Mouse (Mus musculus) heart, embryonic 13.5 days (tissue): ENCODE results near the gene Slc4a1. TPM values are rescaled to one million over a fixed set of nuclear protein-coding genes. Genes with fewer than 3 reads are reported as not detected.

Experiments used
- ATAC-seq: fragments of 200-750 bp; cut with Nextera tagmentation; 2 replicates; pipeline ENCODE4 v1.8.0; 2017; ENCODE audit warnings: moderate TSS enrichment; ENCODE audit not compliant: insufficient number of reproducible peaks, low FRiP score, low TSS enrichment; ENCODE audit errors: extremely low read depth
- H3K27ac ChIP-seq: fragments of 300-500 bp; sonication (generic); replicated peaks from 2 replicates; pipeline ENCODE4 v1.5.1; 2015; ENCODE audit warnings: moderate library complexity, mild to moderate bottlenecking, inconsistent platforms
- H3K27me3 ChIP-seq: fragments of 300-500 bp; sonication (generic); replicated peaks from 2 replicates; pipeline ENCODE4 v1.6.1; 2015; ENCODE audit warnings: mild to moderate bottlenecking, inconsistent platforms
- H3K36me3 ChIP-seq: fragments of 300-500 bp; sonication (generic); 2 replicates; pipeline ENCODE4 v1.6.1; 2015; ENCODE audit warnings: mild to moderate bottlenecking, inconsistent platforms
- H3K4me1 ChIP-seq: fragments of 300-500 bp; sonication (generic); 2 replicates; pipeline ENCODE4 v1.6.1; 2015; ENCODE audit warnings: inconsistent platforms
- H3K4me2 ChIP-seq: fragments of 300-500 bp; sonication (generic); 2 replicates; pipeline ENCODE4 v1.6.1; 2015; ENCODE audit warnings: inconsistent platforms, mild to moderate bottlenecking, moderate library complexity
- H3K4me3 ChIP-seq: fragments of 300-500 bp; sonication (generic); 2 replicates; pipeline ENCODE4 v1.5.1; 2015; ENCODE audit warnings: moderate library complexity, mild to moderate bottlenecking, inconsistent platforms
- H3K9ac ChIP-seq: fragments of 300-500 bp; sonication (generic); 2 replicates; pipeline ENCODE4 v1.6.1; 2015; ENCODE audit warnings: inconsistent platforms, mild to moderate bottlenecking, moderate library complexity
- H3K9me3 ChIP-seq: fragments of 300-500 bp; sonication (generic); 2 replicates; pipeline ENCODE4 v1.6.1; 2016; ENCODE audit warnings: inconsistent platforms
- WGBS: fragments of 180-500 bp; shearing (Covaris S2); methylation state at CpG from one replicate; pipeline ENCODE4 v1.1.7; 2015; ENCODE audit warnings: mixed read lengths; 5-methylcytosine and 5-hydroxymethylcytosine counted together
- polyA plus RNA-seq: library from polyadenylated mRNA; unstranded; fragments of >200 nt; fragmentation: Nextera tagmentation; extraction: Ambion mirVana; gene quantifications from 2 replicates; pipeline ENCODE4 v1.2.1, GENCODE M21; 2015

Slc4a1 gene
- polyA plus RNA-seq, 1 experiment from 2014 or later, result 59.5 TPM

GRCm38 (mm10) chr11:102373646-102374045 lies 7.6 kb upstream of the Slc4a1 start:
- H3K4me2 ChIP-seq, result peak overlapping the region; percentile 73
- H3K9ac ChIP-seq, result peak overlapping the region; percentile 59; the same call in 1 of the 2 replicates
- peak overlapping the region; percentile 22; the same call in 1 of the 2 replicates for H3K4me3 ChIP-seq
- H3K4me1 ChIP-seq, result peaks cover 25% of the 10 kb centered on the region
- no peak for ATAC-seq
- H3K9me3 ChIP-seq, result peaks cover 2% of the 10 kb centered on the region; the same call in 1 of the 2 replicates
- WGBS, result 27% methylated on average over 2 of the region's 2 CpGs
- peak overlapping the region; percentile 75 for H3K27ac ChIP-seq
- H3K27me3 ChIP-seq, result peaks cover 19% of the 10 kb centered on the region
- no peaks in the 10 kb centered on the region for H3K36me3 ChIP-seq

GRCm38 (mm10) chr11:102372936-102373335 lies 6.9 kb upstream of the Slc4a1 start:
- WGBS, result 27% methylated on average over 14 of the region's 14 CpGs
- ATAC-seq, result peak; percentile 20; the same call in 1 of the 2 replicates
- peak overlapping the region; percentile 75 for H3K27ac ChIP-seq
- peak overlapping the region; percentile 22; the same call in 1 of the 2 replicates for H3K4me3 ChIP-seq
- H3K36me3 ChIP-seq, result no peaks in the 10 kb centered on the region
- H3K4me2 ChIP-seq, result peak overlapping the region; percentile 73
- no peaks in the 10 kb centered on the region for H3K9me3 ChIP-seq
- peaks cover 19% of the 10 kb centered on the region for H3K27me3 ChIP-seq
- H3K9ac ChIP-seq, result peak overlapping the region; percentile 59
- H3K4me1 ChIP-seq, result peaks cover 25% of the 10 kb centered on the region

- Histone ChIP-seq H3K9ac (peak overlapping the region; percentile 59), H3K27me3 (peaks cover 19% of the 10 kb centered on the region), H3K4me1 (peaks cover 25% of the 10 kb centered on the region), H3K27ac (peak overlapping the region; percentile 75), H3K36me3 (no peaks in the 10 kb centered on the region), H3K4me3 (peak overlapping the region; percentile 22; the same call in 1 of the 2 replicates), H3K4me2 (peak overlapping the region; percentile 73), H3K9me3 (no peaks in the 10 kb centered on the region)
- WGBS, result 69% methylated on average over 12 of the region's 12 CpGs
- ATAC-seq, result no peak
Measured at GRCm38 (mm10) chr11:102371926-102372685, 6.1 kb upstream of the Slc4a1 start.

GRCm38 (mm10) chr11:102370285-102370684 lies 4.3 kb upstream of the Slc4a1 start:
- no peak overlapping the region for H3K27ac ChIP-seq
- H3K9ac ChIP-seq, result no peak overlapping the region
- no peaks in the 10 kb centered on the region for H3K36me3 ChIP-seq
- no peak overlapping the region for H3K4me3 ChIP-seq
- peak overlapping the region; percentile 33; the same call in 1 of the 2 replicates for H3K4me2 ChIP-seq
- peaks cover 19% of the 10 kb centered on the region for H3K27me3 ChIP-seq
- peaks cover 10% of the 10 kb centered on the region for H3K4me1 ChIP-seq
- ATAC-seq, result no peak
- WGBS, result 42% methylated on average over 7 of the region's 7 CpGs
- H3K9me3 ChIP-seq, result no peaks in the 10 kb centered on the region

- Histone ChIP-seq H3K36me3 (no peaks in the 10 kb centered on the region), H3K4me2 (peak overlapping the region; percentile 33), H3K4me1 (peaks cover 5% of the 10 kb centered on the region; the same call in 1 of the 2 replicates), H3K4me3 (no peak overlapping the region), H3K27me3 (peaks cover 23% of the 10 kb centered on the region), H3K9ac (peak overlapping the region; percentile 24; the same call in 1 of the 2 replicates), H3K27ac (peak overlapping the region; percentile 17; the same call in 1 of the 2 replicates), H3K9me3 (no peaks in the 10 kb centered on the region)
- 82% methylated on average over 4 of the region's 4 CpGs for WGBS
- ATAC-seq, result no peak
Measured at GRCm38 (mm10) chr11:102369263-102369662, 3.3 kb upstream of the Slc4a1 start.

GRCm38 (mm10) chr11:102368347-102368746 lies 2.3 kb upstream of the Slc4a1 start:
- Histone ChIP-seq H3K27me3 (peaks cover 18% of the 10 kb centered on the region), H3K9me3 (no peaks in the 10 kb centered on the region), H3K4me1 (peaks cover 12% of the 10 kb centered on the region; the same call in 1 of the 2 replicates), H3K36me3 (no peaks in the 10 kb centered on the region), H3K27ac (peak overlapping the region; percentile 17; the same call in 1 of the 2 replicates), H3K9ac (no peak overlapping the region), H3K4me3 (no peak overlapping the region), H3K4me2 (peak overlapping the region; percentile 32; the same call in 1 of the 2 replicates)
- ATAC-seq, result no peak
- 75% methylated on average over 5 of the region's 5 CpGs for WGBS

GRCm38 (mm10) chr11:102367504-102368280 lies 1.7 kb upstream of the Slc4a1 start:
- H3K4me2 ChIP-seq, result peak overlapping the region; percentile 32; the same call in 1 of the 2 replicates
- no peaks in the 10 kb centered on the region for H3K9me3 ChIP-seq
- H3K36me3 ChIP-seq, result no peaks in the 10 kb centered on the region
- peaks cover 13% of the 10 kb centered on the region for H3K27me3 ChIP-seq
- H3K27ac ChIP-seq, result 0 out of 2 replicates have a peak overlapping the region, but pooled peaks have one; percentile 12
- peaks cover 12% of the 10 kb centered on the region; the same call in 1 of the 2 replicates for H3K4me1 ChIP-seq
- no peak for ATAC-seq
- H3K9ac ChIP-seq, result no peak overlapping the region
- H3K4me3 ChIP-seq, result no peak overlapping the region
- WGBS, result 70% methylated on average over 9 of the region's 9 CpGs

GRCm38 (mm10) chr11:102365699-102366098 lies 304 bp downstream of the Slc4a1 start:
- WGBS, result 37% methylated on average over 4 of the region's 4 CpGs
- Histone ChIP-seq H3K4me1 (peaks cover 12% of the 10 kb centered on the region; the same call in 1 of the 2 replicates), H3K27ac (peak overlapping the region; percentile 81), H3K9ac (peak overlapping the region; percentile 61), H3K4me3 (peak overlapping the region; percentile 16), H3K27me3 (peaks cover 22% of the 10 kb centered on the region), H3K9me3 (no peaks in the 10 kb centered on the region), H3K36me3 (no peaks in the 10 kb centered on the region), H3K4me2 (peak overlapping the region; percentile 46)
- ATAC-seq, result no peak

GRCm38 (mm10) chr11:102364570-102365371 lies 1.2 kb downstream of the Slc4a1 start:
- H3K9ac ChIP-seq, result peak overlapping the region; percentile 69; the same call in 1 of the 2 replicates

GRCm38 (mm10) chr11:102363623-102364022 lies 2.4 kb downstream of the Slc4a1 start:
- H3K4me3 ChIP-seq, result peak overlapping the region; percentile 30
- 15% methylated on average over 2 of the region's 2 CpGs for WGBS
- H3K9ac ChIP-seq, result peak overlapping the region; percentile 69
- H3K4me2 ChIP-seq, result 0 out of 2 replicates have a peak overlapping the region, but pooled peaks have one; percentile 20
- H3K27ac ChIP-seq, result peak overlapping the region; percentile 77
- H3K9me3 ChIP-seq, result no peaks in the 10 kb centered on the region
- peaks cover 7% of the 10 kb centered on the region; the same call in 1 of the 2 replicates for H3K4me1 ChIP-seq
- no peaks in the 10 kb centered on the region for H3K36me3 ChIP-seq
- H3K27me3 ChIP-seq, result peaks cover 34% of the 10 kb centered on the region
- peak; percentile 52; the same call in 1 of the 2 replicates for ATAC-seq

More at GRCm38 (mm10) chr11:102364570-102365371, 1.2 kb downstream of the Slc4a1 start:
- WGBS, result 57% methylated on average over 14 of the region's 14 CpGs
- H3K4me3 ChIP-seq, result peak overlapping the region; percentile 30
- H3K27ac ChIP-seq, result peak overlapping the region; percentile 81
- peak overlapping the region; percentile 20; the same call in 1 of the 2 replicates for H3K4me2 ChIP-seq
- H3K4me1 ChIP-seq, result peaks cover 9% of the 10 kb centered on the region; the same call in 1 of the 2 replicates
- H3K27me3 ChIP-seq, result peaks cover 23% of the 10 kb centered on the region
- ATAC-seq, result peak; percentile 82
- H3K36me3 ChIP-seq, result no peaks in the 10 kb centered on the region
- H3K9me3 ChIP-seq, result no peaks in the 10 kb centered on the region
